Comparison of ENCODE assay signal across 7 mouse cellular contexts in the genomic region with DNA sequence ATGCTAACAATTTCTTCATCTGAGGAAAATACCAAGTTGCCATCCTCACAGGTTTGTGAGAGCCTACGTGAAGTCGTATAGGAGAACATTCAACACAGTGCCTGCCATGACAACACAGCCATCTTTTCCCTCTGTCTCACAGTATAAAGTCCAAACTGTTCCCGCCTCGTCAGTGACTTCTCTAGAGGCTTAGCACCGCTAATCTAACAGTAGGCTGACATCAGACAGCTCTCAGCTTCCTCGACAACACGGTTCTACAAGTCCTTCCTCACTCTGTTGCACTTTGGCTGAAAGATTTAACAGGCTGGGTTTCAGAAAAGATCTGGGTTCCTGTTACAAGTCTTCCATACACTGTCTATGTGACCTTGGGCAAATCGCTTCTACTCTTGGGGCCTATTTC. TPM values are rescaled to one million over a fixed set of nuclear protein-coding genes. Genes with fewer than 3 reads are reported as not detected.
DNase-seq lines count a peak whose midpoint lies in the region; ATAC-seq and TF ChIP-seq lines count a peak whose summit lies in the region.

No protein-coding gene starts in this region.

- H3K9me3 ChIP-seq in forebrain, embryonic 16.5 days (ENCODE audit: control insufficient read depth, low read length): no peaks in the 10 kb centered on the region
- no peaks in the 10 kb centered on the region for H3K9me3 ChIP-seq in liver, embryonic 13.5 days (replicated peaks)

- TF ChIP-seq CTCF in testis, adult 2 months (IDR thresholded peaks at IDR 0.05; ENCODE audit: control insufficient read depth, insufficient read depth, insufficient replicate concordance, low read depth, low read length): no peak

- H3K27ac ChIP-seq in testis, adult 2 months (ENCODE audit: control insufficient read depth, insufficient read depth, low read depth, low read length): no peak overlapping the region
- no peak overlapping the region for H3K27ac ChIP-seq in forebrain, embryonic 16.5 days (ENCODE audit: low read length)
- H3K27ac ChIP-seq in liver, embryonic 13.5 days: 0 out of 2 replicates have a peak overlapping the region, but pooled peaks have one; percentile 40

- H3K27me3 ChIP-seq in testis, adult 2 months (ENCODE audit: control insufficient read depth, insufficient read depth, low read length): no peaks in the 10 kb centered on the region
- H3K27me3 ChIP-seq in forebrain, embryonic 16.5 days (replicated peaks; ENCODE audit: control insufficient read depth, insufficient read depth, low read length): no peaks in the 10 kb centered on the region
- H3K27me3 ChIP-seq in liver, embryonic 13.5 days: peaks cover 7% of the 10 kb centered on the region

- H3K4me1 ChIP-seq in testis, adult 2 months (ENCODE audit: control insufficient read depth, insufficient read depth, low read length): no peaks in the 10 kb centered on the region; the same call in 1 of the 2 replicates
- H3K4me1 ChIP-seq in forebrain, embryonic 16.5 days (replicated peaks; ENCODE audit: control insufficient read depth, insufficient read depth, low read length): peaks cover 17% of the 10 kb centered on the region
- H3K4me1 ChIP-seq in liver, embryonic 13.5 days (replicated peaks): peaks cover 26% of the 10 kb centered on the region

- H3K36me3 ChIP-seq in testis, adult 2 months (ENCODE audit: control insufficient read depth, insufficient read depth, low read length): no peaks in the 10 kb centered on the region
- peaks cover 2% of the 10 kb centered on the region; the same call in 1 of the 2 replicates for H3K36me3 ChIP-seq in forebrain, embryonic 16.5 days (ENCODE audit: control insufficient read depth, insufficient read depth)
- H3K36me3 ChIP-seq in liver, embryonic 13.5 days: peaks cover 19% of the 10 kb centered on the region

- WGBS in forebrain, embryonic 16.5 days: 72% methylated on average over 8 of the region's 8 CpGs
- WGBS in liver, embryonic 13.5 days (ENCODE audit: insufficient replicate concordance): 33% methylated on average over 8 of the region's 8 CpGs

- peak overlapping the region; percentile 83 for H3K9ac ChIP-seq in forebrain, embryonic 16.5 days (replicated peaks; ENCODE audit: low read depth, low read length)
- peak overlapping the region; percentile 83 for H3K9ac ChIP-seq in liver, embryonic 13.5 days

- peak overlapping the region; percentile 85 for H3K4me2 ChIP-seq in forebrain, embryonic 16.5 days (ENCODE audit: low read length)
- peak overlapping the region; percentile 82 for H3K4me2 ChIP-seq in liver, embryonic 13.5 days

- no peak for TF ChIP-seq POLR2A in testis, adult 2 months (IDR thresholded peaks at IDR 0.05; ENCODE audit: control insufficient read depth, low read depth, low read length)

- peak overlapping the region; percentile 30 for H3K4me3 ChIP-seq in testis, adult 2 months (ENCODE audit: control insufficient read depth, low read depth, low read length)
- peak overlapping the region; percentile 82 for H3K4me3 ChIP-seq in forebrain, embryonic 16.5 days (replicated peaks; ENCODE audit: low read length)
- H3K4me3 ChIP-seq in liver, embryonic 13.5 days (replicated peaks): peak overlapping the region; percentile 81

- no peak for ATAC-seq in forebrain, embryonic 16.5 days
- ATAC-seq in liver, embryonic 13.5 days (ENCODE audit: low read depth): no peak

- DNase-seq in testis, postnatal 14 days (ENCODE audit: low spot score): no peak
- peak; percentile 1 for DNase-seq in liver, embryonic 13.5 days
- no peak for DNase-seq in layer of hippocampus, adult 8-10 months (ENCODE audit: low spot score in 2 of 2)
- no peak for DNase-seq in right cerebral cortex, adult 2 months (ENCODE audit: low spot score in 2 of 2)
- DNase-seq in right cerebral cortex, postnatal 10 days (ENCODE audit: low spot score in 2 of 2): no peak

RNA-seq across cellular contexts. Expression of gene Ndufa8, which starts 1.0 kb away (rescaled TPM):
- polyA plus RNA-seq in testis, adult 2 months (2012; rRNA removed): 78.4 and 80.8 TPM in 2 replicates
- polyA plus RNA-seq in forebrain, embryonic 16.5 days (2015; fragmentation: Nextera tagmentation; extraction: Ambion mirVana): 240 and 273 TPM in 2 replicates
- polyA plus RNA-seq in liver, embryonic 13.5 days (2015; fragmentation: Nextera tagmentation; extraction: Ambion mirVana): 152 and 156 TPM in 2 replicates
- total RNA-seq in layer of hippocampus, adult 8-10 months (2022): 100 to 1,000 TPM; 174 to 193 (median 178) TPM

RNA-seq across cellular contexts. Expression of gene Morn5, which starts 1.1 kb away (rescaled TPM):
- 492 and 524 TPM in 2 replicates for polyA plus RNA-seq in testis, adult 2 months (2012; rRNA removed)
- polyA plus RNA-seq in forebrain, embryonic 16.5 days (2015; fragmentation: Nextera tagmentation; extraction: Ambion mirVana): 1.5 and 2.2 TPM in 2 replicates
- not detected in 2 replicates for polyA plus RNA-seq in liver, embryonic 13.5 days (2015; fragmentation: Nextera tagmentation; extraction: Ambion mirVana)
- total RNA-seq in layer of hippocampus, adult 8-10 months (2022): 1 to 10 TPM; 1.1 to 3.3 (median 1.6) TPM

RNA-seq across cellular contexts. Expression of gene Lhx6, which starts 57.0 kb away (rescaled TPM):
- polyA plus RNA-seq in testis, adult 2 months (2012; rRNA removed): 3.9 and 5.3 TPM in 2 replicates
- 37.0 and 48.1 TPM in 2 replicates for polyA plus RNA-seq in forebrain, embryonic 16.5 days (2015; fragmentation: Nextera tagmentation; extraction: Ambion mirVana)
- polyA plus RNA-seq in liver, embryonic 13.5 days (2015; fragmentation: Nextera tagmentation; extraction: Ambion mirVana): 0.16 and 0.19 TPM in 2 replicates
- 10 to 100 TPM; 14.8 to 19.9 (median 17.0) TPM for total RNA-seq in layer of hippocampus, adult 8-10 months (2022)

Comparison
In these comparisons a context has a peak if more than half of its experiments do, and no peak if none do; other contexts are left out.
1. H3K4me3 ChIP-seq: peak in every context shown above with its lines; median percentile 82 in forebrain, embryonic 16.5 days; 81 in liver, embryonic 13.5 days; 30 in testis, adult 2 months.
2. RNA of gene Morn5, which starts 1.1 kb away (polyA plus RNA-seq): 492 to 524 TPM in testis, adult 2 months; 1.5 to 2.2 TPM in forebrain, embryonic 16.5 days and not detected in liver, embryonic 13.5 days; every median in the first group is over 100 times any median in the second.